Mouse (Mus musculus) thymus, postnatal 36 days (tissue): ENCODE results near the gene Tspoap1.

Experiments
- DNase-seq, 2 experiments: peaks; one replicate each; pipeline ENCODE4 v3.0.0; 2022; ENCODE audit warnings: mixed read lengths in 2 of 2

The Tspoap1 gene

GRCm38 (mm10) chr11:87760301-87761081 is at the start of gene Tspoap1:
Tspoap1 (plus strand) TSS chr11:87760541.
- DNase-seq, result peak; percentile 29 to 66

GRCm38 (mm10) chr11:87712188-87712587 is 48.2 kb upstream of the Tspoap1 start:
- no peak for DNase-seq

- peak in 1 of 2 experiments; percentile 13 for DNase-seq
These were observed 44.3 kb upstream of the Tspoap1 start for GRCm38 (mm10) chr11:87715999-87716398.

GRCm38 (mm10) chr11:87719526-87719925 is 40.8 kb upstream of the Tspoap1 start:
- no peak for DNase-seq

GRCm38 (mm10) chr11:87720324-87720723 is 40.0 kb upstream of the Tspoap1 start:
- peak; percentile 74 to 85 for DNase-seq

GRCm38 (mm10) chr11:87720839-87721238 is 39.5 kb upstream of the Tspoap1 start:
- DNase-seq, result peak; percentile 78 to 88

GRCm38 (mm10) chr11:87722168-87722567 is 38.2 kb upstream of the Tspoap1 start:
- no peak for DNase-seq

GRCm38 (mm10) chr11:87722891-87723290 is 37.5 kb upstream of the Tspoap1 start:
- DNase-seq, result no peak

GRCm38 (mm10) chr11:87725515-87725914 is 34.8 kb upstream of the Tspoap1 start:
- no peak for DNase-seq

GRCm38 (mm10) chr11:87725964-87726562 is 34.3 kb upstream of the Tspoap1 start:
- peak; percentile 76 to 84 for DNase-seq

- peak; percentile 63 to 76 for DNase-seq
These were observed 33.3 kb upstream of the Tspoap1 start for GRCm38 (mm10) chr11:87727021-87727420.

GRCm38 (mm10) chr11:87727471-87727870 is 32.9 kb upstream of the Tspoap1 start:
- no peak for DNase-seq

- no peak for DNase-seq
These were observed 31.3 kb upstream of the Tspoap1 start for GRCm38 (mm10) chr11:87728850-87729592.

- no peak for DNase-seq
These were observed 30.7 kb upstream of the Tspoap1 start for GRCm38 (mm10) chr11:87729593-87730185.

- no peak for DNase-seq
These were observed 29.6 kb upstream of the Tspoap1 start for GRCm38 (mm10) chr11:87730652-87731310.

- peak; percentile 75 to 83 for DNase-seq
These were observed 26.0 kb upstream of the Tspoap1 start for GRCm38 (mm10) chr11:87734346-87734745.

- DNase-seq, result peak in 1 of 2 experiments; percentile 6
These were observed 24.6 kb upstream of the Tspoap1 start for GRCm38 (mm10) chr11:87735691-87736090.

- peak; percentile 80 to 83 for DNase-seq
These were observed 23.6 kb upstream of the Tspoap1 start for GRCm38 (mm10) chr11:87736647-87737134.

GRCm38 (mm10) chr11:87737175-87737740 is 23.1 kb upstream of the Tspoap1 start, which contains the start of gene Supt4a:
Supt4a (plus strand) TSS chr11:87737552.
- DNase-seq, result peak; percentile 98

GRCm38 (mm10) chr11:87743691-87744090 is 16.6 kb upstream of the Tspoap1 start:
- DNase-seq, result peak in 1 of 2 experiments; percentile 15

- DNase-seq, result peak; percentile 73 to 86
These were observed 15.4 kb upstream of the Tspoap1 start for GRCm38 (mm10) chr11:87744964-87745363.
